Comparison of ENCODE assay signal across 19 mouse cellular contexts in genomic region chr2:77593461-77593860, GRCm38 (mm10).
"Had no signal": no experiment of that assay in that cellular context is flagged by ENCODE, and none has a peak within 500 bp of the region (broad histone marks: within the 10 kb centered on the region; RNA-seq: fewer than 3 reads in every experiment).

No protein-coding gene starts in this region.

- DNase-seq: kidney, adult 11 months; kidney, postnatal 10 days; kidney, postnatal 4 days; left cerebral cortex, postnatal 4 days; liver, postnatal 0 days; lung, embryonic 14.5 days; midbrain, embryonic 14.5 days; retina, postnatal 1 day; thymus, adult 2 months; thymus, postnatal 14 days; thymus, postnatal 4 days had no signal

- H3K27ac ChIP-seq: intestine, embryonic 15.5 days; limb, embryonic 12.5 days; limb, embryonic 15.5 days; liver, embryonic 14.5 days; macrophage; midbrain, embryonic 10.5 days; stomach, postnatal 0 days had no signal

- H3K4me3 ChIP-seq: intestine, embryonic 15.5 days; limb, embryonic 12.5 days; limb, embryonic 15.5 days; midbrain, embryonic 10.5 days had no signal

- H3K4me1 ChIP-seq: intestine, embryonic 15.5 days; limb, embryonic 12.5 days; limb, embryonic 15.5 days; midbrain, embryonic 10.5 days had no signal

- ATAC-seq: intestine, embryonic 15.5 days; liver, postnatal 0 days; lung, postnatal 0 days had no signal
